Mouse (Mus musculus) lung, postnatal 0 days (tissue): ENCODE data around the gene Klrg2. TPM values are rescaled to one million over a fixed set of nuclear protein-coding genes. Genes with fewer than 3 reads are reported as not detected.
"Not testable (repeated sequence)": the region's sequence is repeated elsewhere in the genome, so short reads cannot be mapped to it uniquely, and the experiment has no call there.

ENCODE experiments used
- ATAC-seq: fragments of 200-750 bp; cut with Nextera tagmentation; 2 replicates; pipeline ENCODE4 v1.8.0; 2017; ENCODE audit warnings: moderate library complexity
- DNase-seq: peaks from one replicate; pipeline ENCODE4 v3.0.0-alpha.2; 2016; ENCODE audit warnings: low spot score
- H3K27ac ChIP-seq: fragments of 300-500 bp; sonication (generic); 2 replicates; pipeline ENCODE4 v1.5.1; 2014; ENCODE audit warnings: antibody characterized with exemption, mild to moderate bottlenecking, low read length, mixed read lengths
- H3K27me3 ChIP-seq: fragments of 300-500 bp; sonication (generic); replicated peaks from 2 replicates; pipeline ENCODE4 v1.6.1; 2014; ENCODE audit warnings: low read length, mixed read lengths; ENCODE audit not compliant: insufficient read depth
- H3K36me3 ChIP-seq: fragments of 300-500 bp; sonication (generic); 2 replicates; pipeline ENCODE4 v1.6.1; 2014; ENCODE audit warnings: low read length, mixed read lengths; ENCODE audit not compliant: insufficient read depth
- H3K4me1 ChIP-seq: fragments of 300-500 bp; sonication (generic); 2 replicates; pipeline ENCODE4 v1.6.1; 2014; ENCODE audit warnings: antibody characterized with exemption, low read depth, low read length, mixed read lengths; ENCODE audit not compliant: insufficient read depth
- H3K4me2 ChIP-seq: fragments of 300-500 bp; sonication (generic); replicated peaks from 2 replicates; pipeline ENCODE4 v1.6.1; 2014; ENCODE audit warnings: low read depth, mild to moderate bottlenecking, low read length, moderate library complexity, mixed read lengths
- H3K4me3 ChIP-seq: fragments of 300-500 bp; sonication (generic); 2 replicates; pipeline ENCODE4 v1.5.1; 2014; ENCODE audit warnings: low read depth, low read length
- H3K9ac ChIP-seq: fragments of 300-500 bp; sonication (generic); replicated peaks from 2 replicates; pipeline ENCODE4 v1.6.1; 2014; ENCODE audit warnings: low read depth, mild to moderate bottlenecking
- H3K9me3 ChIP-seq: fragments of 300-500 bp; sonication (generic); 2 replicates; pipeline ENCODE4 v1.6.1; 2016; ENCODE audit warnings: low read length, mixed read lengths
- CTCF ChIP-seq: IDR thresholded peaks from 2 replicates; pipeline ENCODE4 v1.5.1; 2016; ENCODE audit warnings: antibody characterized with exemption, mild to moderate bottlenecking
- EP300 ChIP-seq: IDR thresholded peaks from 2 replicates; pipeline ENCODE4 v1.6.1; 2016; ENCODE audit warnings: antibody characterized with exemption, mild to moderate bottlenecking, control low read depth
- WGBS: fragments of 180-500 bp; shearing (Covaris S2); extraction: QIAGEN DNeasy Blood & Tissue Kit; methylation state at CpG from one replicate; pipeline ENCODE4 v1.1.7; 2014; 5-methylcytosine and 5-hydroxymethylcytosine counted together
- polyA plus RNA-seq: library from polyadenylated mRNA; unstranded; fragments of >200 nt; fragmentation: Nextera tagmentation; extraction: Ambion mirVana; gene quantifications from 2 replicates; pipeline ENCODE4 v1.2.1, GENCODE M21; 2015

Gene Klrg2
- polyA plus RNA-seq, 1 experiment from 2014 or later, result 0.47 TPM

GRCm38 (mm10) chr6:38671270-38671669 lies 34.2 kb upstream of the Klrg2 start:
- no peaks in the 10 kb centered on the region for H3K36me3 ChIP-seq
- no peaks in the 10 kb centered on the region for H3K9me3 ChIP-seq
- no peak overlapping the region for H3K4me2 ChIP-seq
- H3K27ac ChIP-seq, result no peak overlapping the region
- no peaks in the 10 kb centered on the region for H3K27me3 ChIP-seq
- 84% methylated on average over 7 of the region's 7 CpGs for WGBS
- ATAC-seq (no peak), DNase-seq (no peak)
- H3K9ac ChIP-seq, result no peak overlapping the region
- TF ChIP-seq CTCF (no peak), EP300 (no peak)
- H3K4me3 ChIP-seq, result no peak overlapping the region
- no peaks in the 10 kb centered on the region for H3K4me1 ChIP-seq

GRCm38 (mm10) chr6:38670488-38670887 lies 33.4 kb upstream of the Klrg2 start:
- not testable (repeated sequence) for DNase-seq, H3K36me3 ChIP-seq, H3K4me3 ChIP-seq, H3K4me2 ChIP-seq, H3K4me1 ChIP-seq, H3K9ac ChIP-seq, H3K9me3 ChIP-seq, ATAC-seq, H3K27me3 ChIP-seq, H3K27ac ChIP-seq
- WGBS, result 50% methylated on average over 1 of the region's 1 CpGs

GRCm38 (mm10) chr6:38669580-38669979 lies 32.5 kb upstream of the Klrg2 start:
- Histone ChIP-seq H3K4me2 (no peak overlapping the region), H3K9ac (no peak overlapping the region), H3K4me3 (no peak overlapping the region), H3K4me1 (no peaks in the 10 kb centered on the region), H3K36me3 (no peaks in the 10 kb centered on the region), H3K27ac (no peak overlapping the region), H3K27me3 (0 out of 2 replicates have a peak, but pooled peaks cover 1% of the 10 kb centered on the region), H3K9me3 (no peaks in the 10 kb centered on the region)
- DNase-seq, result no peak
- ATAC-seq, result no peak
- TF ChIP-seq CTCF (peak; percentile 57), EP300 (no peak)
- 66% methylated on average over 6 of the region's 6 CpGs for WGBS

- TF ChIP-seq CTCF (no peak), EP300 (no peak)
Measured at GRCm38 (mm10) chr6:38662714-38663615, 25.9 kb upstream of the Klrg2 start, which contains the start of gene Clec2l. TSS of gene Clec2l (plus strand) at chr6:38663069.

GRCm38 (mm10) chr6:38661626-38662025 lies 24.6 kb upstream of the Klrg2 start:
- H3K36me3 ChIP-seq, result no peaks in the 10 kb centered on the region
- no peak for TF ChIP-seq EP300
- no peak for TF ChIP-seq CTCF
- no peaks in the 10 kb centered on the region for H3K9me3 ChIP-seq
- no peak overlapping the region for H3K27ac ChIP-seq
- no peak overlapping the region for H3K4me2 ChIP-seq
- no peak for DNase-seq
- H3K27me3 ChIP-seq, result peaks cover 15% of the 10 kb centered on the region
- 75% methylated on average over 4 of the region's 4 CpGs for WGBS
- H3K4me1 ChIP-seq, result 0 out of 2 replicates have a peak, but pooled peaks cover 4% of the 10 kb centered on the region
- no peak overlapping the region for H3K9ac ChIP-seq
- ATAC-seq, result no peak
- no peak overlapping the region for H3K4me3 ChIP-seq

More at GRCm38 (mm10) chr6:38662714-38663615, 25.9 kb upstream of the Klrg2 start, which contains the start of gene Clec2l:
- Histone ChIP-seq H3K4me2 (peak within 1 kb of the TSS; percentile 93), H3K4me3 (peak within 1 kb of the TSS; percentile 46), H3K4me1 (0 out of 2 replicates have a peak, but pooled peaks cover 4% of the 10 kb centered on the region), H3K9me3 (no peaks in the 10 kb centered on the region), H3K9ac (no peak within 1 kb of the TSS), H3K27ac (no peak within 1 kb of the TSS), H3K27me3 (peaks cover 15% of the 10 kb centered on the region), H3K36me3 (no peaks in the 10 kb centered on the region)
- WGBS, result 3% methylated on average over 66 of the region's 84 CpGs
- ATAC-seq, result peak; percentile 67
- peak; percentile 22 for DNase-seq

GRCm38 (mm10) chr6:38650263-38650937 lies 13.4 kb upstream of the Klrg2 start:
- 40% methylated on average over 14 of the region's 14 CpGs for WGBS
- TF ChIP-seq EP300 (no peak), CTCF (peak; percentile 98)
- H3K4me3 ChIP-seq, result no peak overlapping the region
- H3K36me3 ChIP-seq, result no peaks in the 10 kb centered on the region
- H3K9me3 ChIP-seq, result no peaks in the 10 kb centered on the region
- no peak overlapping the region for H3K27ac ChIP-seq
- ATAC-seq, result peak; percentile 59
- H3K9ac ChIP-seq, result no peak overlapping the region
- H3K4me1 ChIP-seq, result no peaks in the 10 kb centered on the region
- no peak overlapping the region for H3K4me2 ChIP-seq
- peak; percentile 87 for DNase-seq
- no peaks in the 10 kb centered on the region for H3K27me3 ChIP-seq
